Mouse (Mus musculus): ENCODE data around the gene Gabrg1. TPM values are rescaled to one million over a fixed set of nuclear protein-coding genes. Genes with fewer than 3 reads are reported as not detected.

Gene Gabrg1
- 25.0 and 25.2 TPM in 2 replicates for polyA plus RNA-seq (2021; fragmentation: Nextera tagmentation)
- long read RNA-seq, experiment 1, full-length matches to known transcripts, result 46 of 54 reads
- long read RNA-seq, experiment 1, partial matches to known transcripts, result 4 of 54 reads
- long read RNA-seq, experiment 1, other reads (novel, unspliced or antisense), result 4 of 54 reads
- long read RNA-seq, experiment 2, full-length matches to known transcripts, result 164 of 173 reads
- long read RNA-seq, experiment 2, partial matches to known transcripts, result 5 of 173 reads
- long read RNA-seq, experiment 2, other reads (novel, unspliced or antisense), result 4 of 173 reads

DNA sequence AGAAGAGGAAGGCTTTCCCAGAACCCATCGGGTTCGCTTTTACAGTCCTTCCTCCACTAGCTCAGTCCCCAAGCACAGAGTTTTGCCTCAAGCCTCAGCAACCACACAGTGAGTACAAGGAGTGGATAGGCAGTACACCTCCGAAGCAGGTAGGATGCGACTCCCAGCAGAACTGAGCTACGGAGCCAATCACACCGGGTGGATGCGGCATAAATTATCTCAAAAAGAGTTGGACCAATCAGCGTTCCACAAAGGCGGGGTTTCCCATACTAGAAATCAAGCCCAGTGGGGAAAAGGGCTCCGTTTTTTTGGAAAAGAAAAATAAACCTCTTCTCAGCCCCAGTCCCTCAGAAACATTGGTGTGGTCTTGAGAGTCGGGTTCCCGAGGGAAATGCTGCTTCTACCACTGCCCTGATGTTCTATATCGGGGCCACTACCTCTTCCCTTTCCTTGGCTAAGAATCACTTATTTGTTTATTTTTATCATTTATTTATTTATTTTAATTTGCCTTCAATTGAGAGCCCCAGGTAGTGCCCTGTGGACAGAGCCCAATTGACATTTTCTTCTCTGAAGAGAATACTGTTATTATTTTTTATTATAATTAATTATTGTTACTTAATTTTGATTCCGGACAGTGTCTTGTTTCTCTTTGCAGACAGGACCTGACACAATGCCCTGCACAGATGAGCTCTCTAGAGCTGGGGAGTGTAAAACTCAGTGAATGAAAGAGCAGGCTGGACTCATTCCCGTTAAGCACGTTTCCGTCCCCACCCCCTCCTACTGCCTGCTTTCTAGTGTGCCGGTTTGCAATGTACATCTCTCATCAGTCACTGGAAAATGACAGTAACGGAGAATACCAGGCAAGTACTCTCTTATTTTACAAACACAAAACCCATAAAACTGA is at the start of gene Gabrg1:
Gene Gabrg1 (minus strand): TSS at position 426 of the 904 bp plus-strand sequence.

Data from layer of hippocampus, adult 6 months (tissue).